Comparison of ENCODE assay signal across 8 mouse cellular contexts in genomic region chr9:66918672-66919330, GRCm38 (mm10). TPM values are rescaled to one million over a fixed set of nuclear protein-coding genes. Genes with fewer than 3 reads are reported as not detected.
DNase-seq lines count a peak whose midpoint lies in the region; ATAC-seq and TF ChIP-seq lines count a peak whose summit lies in the region.

No protein-coding gene starts in this region.

- WGBS in kidney, postnatal 0 days = 2% methylated on average over 27 of the region's 27 CpGs
- WGBS in heart, embryonic 10.5 days = 3% methylated on average over 27 of the region's 27 CpGs
- WGBS in limb, embryonic 14.5 days = 2% methylated on average over 27 of the region's 27 CpGs
- 1% methylated on average over 27 of the region's 27 CpGs for WGBS in olfactory bulb, adult 2 months

- CTCF ChIA-PET in Patski (lab: Charles Lee) = interaction anchor here (1.0 to 1.2 kb wide), 2 partner anchors 10 to 20 kb away, joined by 3 to 6 read pairs; no protein-coding TSS in a partner anchor

- POLR2A ChIA-PET in Patski (lab: Charles Lee) = interaction anchor here (0.5 kb wide), 1 partner anchor 349 kb away, joined by 4 read pairs; no protein-coding TSS in a partner anchor

- no peaks in the 10 kb centered on the region; the same call in none of the 2 replicates for H3K4me1 ChIP-seq in kidney, postnatal 0 days (replicated peaks; ENCODE audit: insufficient read depth, low read length)
- H3K4me1 ChIP-seq in heart, embryonic 10.5 days = peaks cover 34% of the 10 kb centered on the region
- H3K4me1 ChIP-seq in limb, embryonic 14.5 days (ENCODE audit: control insufficient read depth, insufficient read depth, low read length) = peaks cover 10% of the 10 kb centered on the region
- H3K4me1 ChIP-seq in olfactory bulb, adult 2 months (ENCODE audit: control insufficient read depth, insufficient read depth, low read length) = no peaks in the 10 kb centered on the region

- TF ChIP-seq CTCF in kidney, postnatal 0 days (IDR thresholded peaks at IDR 0.05; ENCODE audit: low read depth) = no peak
- no peak for TF ChIP-seq CTCF in Patski (IDR thresholded peaks at IDR 0.05)
- TF ChIP-seq CTCF in olfactory bulb, adult 2 months (IDR thresholded peaks at IDR 0.05; ENCODE audit: insufficient read depth, low read depth, low read length) = no peak

- no peaks in the 10 kb centered on the region for H3K36me3 ChIP-seq in kidney, postnatal 0 days (ENCODE audit: insufficient read depth, low read length)
- no peaks in the 10 kb centered on the region for H3K36me3 ChIP-seq in heart, embryonic 10.5 days
- H3K36me3 ChIP-seq in limb, embryonic 14.5 days (ENCODE audit: control insufficient read depth, insufficient read depth, low read length) = no peaks in the 10 kb centered on the region

- ATAC-seq in kidney, postnatal 0 days (replicated peaks; ENCODE audit: low FRiP score, low read depth) = no peak
- peak; percentile 5 for ATAC-seq in Patski
- ATAC-seq in limb, embryonic 14.5 days (ENCODE audit: low FRiP score, low read depth) = no peak

- in situ Hi-C loops in Patski (cut with MboI; ENCODE audit: low pct_unique_long_range_greater_than_20kb) = no loop called here

- H3K27ac ChIP-seq in kidney, postnatal 0 days = peak overlapping the region; percentile 88
- peak overlapping the region; percentile 96 for H3K27ac ChIP-seq in heart, embryonic 10.5 days
- peak overlapping the region; percentile 52 for H3K27ac ChIP-seq in limb, embryonic 14.5 days (replicated peaks; ENCODE audit: low read depth, low read length)
- H3K27ac ChIP-seq in olfactory bulb, adult 2 months (ENCODE audit: insufficient read depth, low read depth, low read length) = peak overlapping the region; percentile 35; the same call in 1 of the 2 replicates

- H3K4me3 ChIP-seq in kidney, postnatal 0 days (replicated peaks; ENCODE audit: low read depth, low read length) = peak overlapping the region; percentile 93
- peak overlapping the region; percentile 95 for H3K4me3 ChIP-seq in heart, embryonic 10.5 days
- H3K4me3 ChIP-seq in limb, embryonic 14.5 days (replicated peaks; ENCODE audit: low read length) = peak overlapping the region; percentile 65
- H3K4me3 ChIP-seq in olfactory bulb, adult 2 months (ENCODE audit: insufficient read depth, low read depth, low read length) = peak overlapping the region; percentile 89

- peak overlapping the region; percentile 84 for H3K4me2 ChIP-seq in kidney, postnatal 0 days (ENCODE audit: low read length)
- peak overlapping the region; percentile 79 for H3K4me2 ChIP-seq in limb, embryonic 14.5 days (replicated peaks; ENCODE audit: low read depth, low read length, severe bottlenecking)

- H3K9me3 ChIP-seq in kidney, postnatal 0 days (replicated peaks; ENCODE audit: low read length) = no peaks in the 10 kb centered on the region
- no peaks in the 10 kb centered on the region for H3K9me3 ChIP-seq in heart, embryonic 10.5 days
- H3K9me3 ChIP-seq in limb, embryonic 14.5 days (ENCODE audit: control insufficient read depth, low read length) = no peaks in the 10 kb centered on the region

- H3K27me3 ChIP-seq in kidney, postnatal 0 days (ENCODE audit: insufficient read depth, low read length) = no peaks in the 10 kb centered on the region
- H3K27me3 ChIP-seq in Patski = no peaks in the 10 kb centered on the region
- no peaks in the 10 kb centered on the region for H3K27me3 ChIP-seq in heart, embryonic 10.5 days (ENCODE audit: insufficient read depth, poor library complexity, severe bottlenecking)
- H3K27me3 ChIP-seq in limb, embryonic 14.5 days (ENCODE audit: control insufficient read depth, insufficient read depth, low read length) = no peaks in the 10 kb centered on the region

- H3K9ac ChIP-seq in kidney, postnatal 0 days (ENCODE audit: low read depth, low read length) = peak overlapping the region; percentile 84
- H3K9ac ChIP-seq in limb, embryonic 14.5 days (ENCODE audit: low read depth, low read length, severe bottlenecking) = peak overlapping the region; percentile 76

- peak; percentile 62 for DNase-seq in kidney, postnatal 0 days (ENCODE audit: low spot score)
- no peak for DNase-seq in kidney, postnatal 14 days
- no peak for DNase-seq in Patski (ENCODE audit: low read depth, low spot score)
- peak; percentile 74 for DNase-seq in heart, embryonic 10.5 days (ENCODE audit: low spot score)
- no peak for DNase-seq in limb, embryonic 14.5 days (ENCODE audit: low spot score)
- DNase-seq in layer of hippocampus, adult 8-10 months (ENCODE audit: low spot score in 2 of 2) = no peak
- no peak for DNase-seq in frontal cortex, postnatal 25 days (ENCODE audit: low spot score in 2 of 2)

- no peak for TF ChIP-seq POLR2A in limb, embryonic 14.5 days (IDR thresholded peaks at IDR 0.05; ENCODE audit: borderline replicate concordance, extremely low read depth, insufficient read depth, insufficient read length)
- TF ChIP-seq POLR2A in olfactory bulb, adult 2 months (IDR thresholded peaks at IDR 0.05; ENCODE audit: insufficient read depth, low read depth, low read length) = no peak

RNA-seq across cellular contexts. Expression of gene Rab8b, which starts 0.7 kb away (rescaled TPM):
- 9.3 and 10.9 TPM in 2 replicates for polyA plus RNA-seq in kidney, postnatal 0 days (2015; fragmentation: Nextera tagmentation; extraction: Ambion mirVana)
- polyA plus RNA-seq in Patski (2021) = 21.8 TPM
- 21.1 and 21.3 TPM in 2 replicates for polyA plus RNA-seq in heart, embryonic 10.5 days (2016; fragmentation: Nextera tagmentation; extraction: Ambion mirVana)
- 14.3 and 15.1 TPM in 2 replicates for polyA plus RNA-seq in limb, embryonic 14.5 days (2012; rRNA removed)
- polyA plus RNA-seq in limb, embryonic 14.5 days (2014; fragmentation: Nextera tagmentation; extraction: Ambion mirVana) = 15.4 and 16.8 TPM in 2 replicates
- 96.8 TPM in 1 of 2 replicates, not detected in the other for polyA plus RNA-seq in olfactory bulb, adult 2 months (2012; ENCODE audit: insufficient read depth, insufficient read length, low replicate concordance, missing spikeins)
- total RNA-seq in layer of hippocampus, adult 8-10 months (2022) = 10 to 100 TPM; 37.9 to 58.3 (median 47.4) TPM

RNA-seq across cellular contexts. Expression of gene Rps27l, which starts 27.1 kb away (rescaled TPM):
- 811 and 895 TPM in 2 replicates for polyA plus RNA-seq in kidney, postnatal 0 days (2015; fragmentation: Nextera tagmentation; extraction: Ambion mirVana)
- polyA plus RNA-seq in Patski (2021) = 377 TPM
- 626 and 705 TPM in 2 replicates for polyA plus RNA-seq in heart, embryonic 10.5 days (2016; fragmentation: Nextera tagmentation; extraction: Ambion mirVana)
- 196 and 292 TPM in 2 replicates for polyA plus RNA-seq in limb, embryonic 14.5 days (2012; rRNA removed)
- polyA plus RNA-seq in limb, embryonic 14.5 days (2014; fragmentation: Nextera tagmentation; extraction: Ambion mirVana) = 596 and 633 TPM in 2 replicates
- not detected in 2 replicates for polyA plus RNA-seq in olfactory bulb, adult 2 months (2012; ENCODE audit: insufficient read depth, insufficient read length, low replicate concordance, missing spikeins)
- total RNA-seq in layer of hippocampus, adult 8-10 months (2022) = 10 to 100 TPM; 38.7 to 48.0 (median 44.1) TPM

RNA-seq across cellular contexts. Expression of gene Lactb, which starts 56.5 kb away (rescaled TPM):
- 29.2 and 33.6 TPM in 2 replicates for polyA plus RNA-seq in kidney, postnatal 0 days (2015; fragmentation: Nextera tagmentation; extraction: Ambion mirVana)
- 55.2 TPM for polyA plus RNA-seq in Patski (2021)
- 10.1 and 11.4 TPM in 2 replicates for polyA plus RNA-seq in heart, embryonic 10.5 days (2016; fragmentation: Nextera tagmentation; extraction: Ambion mirVana)
- 8.8 and 10.1 TPM in 2 replicates for polyA plus RNA-seq in limb, embryonic 14.5 days (2012; rRNA removed)
- 10.6 and 10.9 TPM in 2 replicates for polyA plus RNA-seq in limb, embryonic 14.5 days (2014; fragmentation: Nextera tagmentation; extraction: Ambion mirVana)
- not detected in 2 replicates for polyA plus RNA-seq in olfactory bulb, adult 2 months (2012; ENCODE audit: insufficient read depth, insufficient read length, low replicate concordance, missing spikeins)
- total RNA-seq in layer of hippocampus, adult 8-10 months (2022) = 10 to 100 TPM; 13.8 to 17.4 (median 16.6) TPM

Comparison
In these comparisons a context has a peak if more than half of its experiments do, and no peak if none do; other contexts are left out.
1. DNase-seq: peak in kidney, postnatal 0 days (single experiment) and heart, embryonic 10.5 days (single experiment); none in kidney, postnatal 14 days (single experiment), Patski (single experiment), limb, embryonic 14.5 days (single experiment), layer of hippocampus, adult 8-10 months (0 of 2) and frontal cortex, postnatal 25 days (0 of 2).
2. H3K27ac ChIP-seq: peak in every context shown above with its lines; median percentile 96 in heart, embryonic 10.5 days; 88 in kidney, postnatal 0 days; 52 in limb, embryonic 14.5 days; 35 in olfactory bulb, adult 2 months.
3. RNA of gene Rps27l, which starts 27.1 kb away (polyA plus RNA-seq): 811 to 895 TPM in kidney, postnatal 0 days, 626 to 705 TPM in heart, embryonic 10.5 days, 196 to 633 TPM in limb, embryonic 14.5 days and 377 TPM in Patski (single experiment); not detected in olfactory bulb, adult 2 months; every median in the first group is over 100 times any median in the second.
4. Peak in every context shown above with its lines, with median percentiles within 50 percentile points of each other: H3K4me3 ChIP-seq.